Mouse (Mus musculus) MEL (cell line): ENCODE results near the gene Tpp1. TPM values are rescaled to one million over a fixed set of nuclear protein-coding genes. Genes with fewer than 3 reads are reported as not detected.
"Not testable (repeated sequence)": the region's sequence is repeated elsewhere in the genome, so short reads cannot be mapped to it uniquely, and the experiment has no call there.

Source experiments
- DNase-seq: peaks from one replicate; pipeline ENCODE4 v3.0.0; 2011; ENCODE audit warnings: low read depth, low spot score
- H3K27ac ChIP-seq: 2 replicates; pipeline ENCODE4 v1.5.1; 2012; ENCODE audit warnings: low read depth, mild to moderate bottlenecking, control low read depth, low read length, moderate library complexity; ENCODE audit not compliant: control insufficient read depth
- H3K27me3 ChIP-seq, 2 experiments: fragments of 150-350 bp in 1 of 2; sonication (generic) in 1 of 2; 2 replicates each; pipeline ENCODE4 v1.6.1; 2012; ENCODE audit warnings: low read length in 2 of 2, mild to moderate bottlenecking in 2 of 2, improper control_type of control experiment in 1 of 2, moderate library complexity in 1 of 2; ENCODE audit not compliant: insufficient read depth in 2 of 2, control insufficient read depth in 1 of 2
- H3K36me3 ChIP-seq, 2 experiments: 2 replicates each; pipeline ENCODE4 v1.6.1; 2012 to 2014; ENCODE audit warnings: low read length in 2 of 2, improper control_type of control experiment in 1 of 2, inconsistent platforms in 1 of 2, mild to moderate bottlenecking in 1 of 2; ENCODE audit not compliant: insufficient read depth in 2 of 2, control insufficient read depth in 1 of 2
- H3K4me1 ChIP-seq, 2 experiments: fragments of 150-350 bp in 1 of 2; sonication (generic) in 1 of 2; 2 replicates each; pipeline ENCODE4 v1.6.1; 2012; ENCODE audit warnings: low read length in 2 of 2, improper control_type of control experiment in 1 of 2, mild to moderate bottlenecking in 1 of 2; ENCODE audit not compliant: insufficient read depth in 2 of 2, control insufficient read depth in 1 of 2
- H3K4me3 ChIP-seq, 2 experiments: fragments of 150-350 bp in 1 of 2; sonication (generic) in 1 of 2; 2 replicates each; pipeline ENCODE4 v1.5.1; 2012; ENCODE audit warnings: low read depth in 2 of 2, low read length in 2 of 2, mild to moderate bottlenecking in 2 of 2, moderate library complexity in 2 of 2, control low read depth in 1 of 2, improper control_type of control experiment in 1 of 2; ENCODE audit not compliant: control insufficient read depth in 1 of 2, insufficient read depth in 1 of 2
- H3K79me2 ChIP-seq: 2 replicates; pipeline ENCODE4 v1.6.1; 2012; ENCODE audit warnings: mild to moderate bottlenecking, low read length, moderate library complexity; ENCODE audit not compliant: control insufficient read depth, poor library complexity, insufficient read depth
- H3K9ac ChIP-seq: 2 replicates; pipeline ENCODE4 v1.6.1; 2012; ENCODE audit warnings: low read depth, mild to moderate bottlenecking, control low read depth, low read length, moderate library complexity; ENCODE audit not compliant: control insufficient read depth, poor library complexity, severe bottlenecking
- H3K9me3 ChIP-seq: fragments of 150-350 bp; sonication (generic); replicated peaks from 2 replicates; pipeline ENCODE4 v1.6.1; 2012; ENCODE audit warnings: mild to moderate bottlenecking, low read length, improper control_type of control experiment, moderate library complexity; ENCODE audit not compliant: insufficient read depth
- BHLHE40 ChIP-seq: IDR thresholded peaks from 2 replicates; pipeline ENCODE4 v1.6.1; 2012; ENCODE audit warnings: low read depth, mild to moderate bottlenecking, inconsistent platforms, low read length, improper control_type of control experiment, borderline replicate concordance
- CHD1 ChIP-seq: IDR thresholded peaks from 2 replicates; pipeline ENCODE4 v1.6.1; 2012; ENCODE audit warnings: low read depth, mild to moderate bottlenecking, inconsistent platforms, low read length, improper control_type of control experiment
- CHD2 ChIP-seq: IDR thresholded peaks from 2 replicates; pipeline ENCODE4 v1.6.1; 2011; ENCODE audit warnings: low read length, improper control_type of control experiment
- EP300 ChIP-seq, 2 experiments: IDR thresholded peaks; 2 replicates each; pipeline ENCODE4 v1.6.1; 2011; ENCODE audit warnings: improper control_type of control experiment in 2 of 2, low read length in 2 of 2, low read depth in 1 of 2, mild to moderate bottlenecking in 1 of 2
- GATA1 ChIP-seq: IDR thresholded peaks from 2 replicates; pipeline ENCODE4 v1.6.1; 2011; ENCODE audit warnings: low read depth, low read length, improper control_type of control experiment
- HCFC1 ChIP-seq: IDR thresholded peaks from 2 replicates; pipeline ENCODE4 v1.6.1; 2012; ENCODE audit warnings: low read depth, mild to moderate bottlenecking, inconsistent platforms, low read length, improper control_type of control experiment, moderate library complexity
- KAT2A ChIP-seq: conservative IDR thresholded peaks from 2 replicates; pipeline ENCODE4 v1.6.1; 2012; ENCODE audit warnings: low read depth, low read length, improper control_type of control experiment, inconsistent platforms
- MAX ChIP-seq: IDR thresholded peaks from 2 replicates; pipeline ENCODE4 v1.6.1; 2011; ENCODE audit warnings: low read length, improper control_type of control experiment
- MAZ ChIP-seq: IDR thresholded peaks from 2 replicates; pipeline ENCODE4 v1.6.1; 2012; ENCODE audit warnings: low read depth, mild to moderate bottlenecking, inconsistent platforms, low read length, improper control_type of control experiment
- POLR2AphosphoS2 ChIP-seq: IDR thresholded peaks from 2 replicates; pipeline ENCODE4 v1.6.1; 2011; ENCODE audit warnings: low read length, improper control_type of control experiment
- RAD21 ChIP-seq: IDR thresholded peaks from 2 replicates; pipeline ENCODE4 v1.6.1; 2011; ENCODE audit warnings: mild to moderate bottlenecking, low read depth, low read length, improper control_type of control experiment
- TAL1 ChIP-seq: IDR thresholded peaks from 2 replicates; pipeline ENCODE4 v1.6.1; 2012; ENCODE audit warnings: mild to moderate bottlenecking, inconsistent platforms, low read length, moderate library complexity, mixed read lengths
- TBP ChIP-seq: IDR thresholded peaks from 2 replicates; pipeline ENCODE4 v1.8.0; 2011; ENCODE audit warnings: low read depth, low read length, improper control_type of control experiment
- UBTF ChIP-seq: IDR thresholded peaks from 2 replicates; pipeline ENCODE4 v1.6.1; 2012; ENCODE audit warnings: low read depth, mild to moderate bottlenecking, inconsistent platforms, low read length, improper control_type of control experiment, moderate library complexity, borderline replicate concordance; ENCODE audit not compliant: insufficient read depth
- USF1 ChIP-seq: IDR thresholded peaks from 2 replicates; pipeline ENCODE4 v1.6.1; 2014; ENCODE audit warnings: low read depth, mild to moderate bottlenecking, inconsistent platforms, low read length, improper control_type of control experiment, moderate library complexity
- ZKSCAN1 ChIP-seq: IDR thresholded peaks from 2 replicates; pipeline ENCODE4 v1.6.1; 2012; ENCODE audit warnings: low read depth, mild to moderate bottlenecking, inconsistent platforms, low read length, improper control_type of control experiment, moderate library complexity
- ZMIZ1 ChIP-seq: IDR thresholded peaks from 2 replicates; pipeline ENCODE4 v1.6.1; 2012; ENCODE audit warnings: low read depth, mild to moderate bottlenecking, inconsistent platforms, low read length, improper control_type of control experiment, moderate library complexity
- ZNF384 ChIP-seq: IDR thresholded peaks from 2 replicates; pipeline ENCODE4 v1.6.1; 2012; ENCODE audit warnings: low read depth, mild to moderate bottlenecking, inconsistent platforms, low read length, improper control_type of control experiment
- polyA plus RNA-seq, 2 experiments: library from polyadenylated mRNA; stranded (reverse) in 1 of 2; unstranded in 1 of 2; fragments of >175 nt in 1 of 2; fragments of >200 nt in 1 of 2; gene quantifications; 2 replicates each; pipeline versions ENCODE4 v1.2.1 to v1.2.4; 2012; ENCODE audit warnings: low replicate concordance in 2 of 2, low read depth in 1 of 2; ENCODE audit not compliant: insufficient read length in 2 of 2, insufficient read depth in 1 of 2, missing spikeins in 1 of 2
- total RNA-seq: library from RNA; depleted of rRNA; stranded (reverse); fragments of 300-350 nt; gene quantifications from 2 replicates; pipeline ENCODE4 v1.2.3, GENCODE M21; 2012

The Tpp1 gene
- total and polyA plus RNA-seq, 3 experiments: 17.5 to 45.4 TPM; not detected in 1

DNA sequence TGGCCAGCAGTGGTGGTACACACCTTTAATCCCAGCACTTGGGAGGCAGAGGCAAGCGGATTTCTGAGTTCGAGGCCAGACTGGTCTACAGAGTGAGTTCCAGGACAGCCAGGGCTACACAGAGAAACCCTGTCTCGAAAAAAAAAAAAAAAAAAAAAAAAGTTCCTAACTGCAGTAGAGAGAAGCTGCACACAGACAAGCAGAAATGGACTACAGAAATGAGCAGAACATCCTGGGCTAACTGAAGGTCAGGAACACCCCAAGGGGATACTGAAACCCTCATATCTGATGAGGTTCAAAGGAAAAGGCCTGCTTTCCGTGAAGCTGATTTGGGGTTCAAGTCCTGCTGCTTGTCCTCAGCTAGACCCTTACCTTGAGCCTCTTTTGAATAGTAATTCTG, 16.6 kb downstream of the Tpp1 start:
- Histone ChIP-seq H3K27ac (peak overlapping the region; percentile 51), H3K36me3 (peaks cover 8 to 23% of the 10 kb centered on the region in 2 experiments), H3K4me3 (peak overlapping the region; percentile 77 to 88), H3K79me2 (peaks cover 37% of the 10 kb centered on the region), H3K9ac (peak overlapping the region; percentile 96), H3K4me1 (peaks cover 14 to 21% of the 10 kb centered on the region in 2 experiments)
- not testable (repeated sequence) for DNase-seq, H3K9me3 ChIP-seq, H3K27me3 ChIP-seq
- TF ChIP-seq ZNF384: peak; percentile 71

DNA sequence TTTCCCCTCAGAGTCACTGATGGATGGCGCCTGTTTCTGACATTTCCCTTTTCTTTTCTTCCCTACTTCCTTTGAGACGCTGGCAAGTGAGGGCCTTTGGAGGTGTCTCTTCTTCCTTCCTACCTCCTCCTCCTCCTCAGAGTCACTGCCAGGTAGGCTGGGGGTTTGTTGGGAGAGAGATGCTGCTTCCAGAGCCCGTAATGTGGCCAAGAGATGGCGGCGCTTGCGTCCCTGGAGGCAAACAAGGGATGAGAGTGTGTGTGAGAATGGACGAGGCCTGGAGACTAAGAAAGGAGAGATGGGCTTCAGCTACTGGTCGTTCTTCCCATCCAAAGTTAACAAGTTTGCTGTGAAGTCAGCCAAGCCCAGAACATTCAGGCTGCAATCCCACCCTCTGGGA, 17.2 kb downstream of the Tpp1 start:
- no peak overlapping the region for H3K27ac ChIP-seq
- H3K9me3 ChIP-seq: no peaks in the 10 kb centered on the region
- H3K27me3 ChIP-seq: no peaks in the 10 kb centered on the region
- no peak overlapping the region; a peak in 1 of 4 replicates for H3K4me3 ChIP-seq
- TF ChIP-seq HCFC1: no peak
- TF ChIP-seq POLR2AphosphoS2: no peak
- TF ChIP-seq MAZ: no peak
- TF ChIP-seq ZNF384: no peak
- TF ChIP-seq MAX: no peak
- TF ChIP-seq BHLHE40: no peak
- no peak for TF ChIP-seq UBTF
- no peak for TF ChIP-seq TBP
- no peak for TF ChIP-seq KAT2A
- TF ChIP-seq USF1: no peak
- TF ChIP-seq ZMIZ1: no peak
- TF ChIP-seq ZKSCAN1: no peak
- no peak for TF ChIP-seq GATA1
- TF ChIP-seq CHD2: no peak
- no peak for TF ChIP-seq EP300 (IDR thresholded peaks at IDR 0.05; ENCODE audit: low read depth in 1 of 2, low read length in 2 of 2)
- peaks cover 14 to 18% of the 10 kb centered on the region in 2 experiments for H3K4me1 ChIP-seq
- no peak for DNase-seq
- peaks cover 8 to 21% of the 10 kb centered on the region in 2 experiments for H3K36me3 ChIP-seq
- H3K79me2 ChIP-seq: peaks cover 37% of the 10 kb centered on the region
- peak overlapping the region; percentile 96 for H3K9ac ChIP-seq

DNA sequence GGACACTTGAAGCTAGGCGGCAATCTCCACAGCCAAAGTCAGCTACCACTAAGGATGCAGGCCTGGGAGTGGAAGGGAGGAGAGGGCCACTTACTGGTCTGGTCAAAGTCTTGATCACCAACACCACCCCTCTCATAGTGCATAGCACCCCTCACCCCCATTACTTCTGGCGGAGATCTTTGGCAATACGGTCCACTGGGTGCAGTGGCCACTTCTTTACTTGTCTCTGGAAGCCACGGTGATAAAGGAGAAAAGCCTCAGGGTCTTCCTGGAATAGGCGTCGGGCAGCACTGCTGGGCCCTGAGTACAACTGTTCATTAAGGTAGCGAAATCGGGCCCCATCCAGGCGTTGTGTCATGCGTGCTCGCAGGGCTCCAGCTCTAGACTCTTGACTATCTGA, 18.2 kb downstream of the Tpp1 start:
- Histone ChIP-seq H3K27me3 (no peaks in the 10 kb centered on the region), H3K4me1 (peaks cover 9 to 11% of the 10 kb centered on the region in 2 experiments)
- DNase-seq: no peak

More for the DNA sequence above, 18.2 kb downstream of the Tpp1 start:
- Histone ChIP-seq H3K36me3 (peaks cover 8 to 17% of the 10 kb centered on the region in 2 experiments), H3K27ac (no peak overlapping the region), H3K79me2 (peaks cover 36% of the 10 kb centered on the region)
- TF ChIP-seq RAD21 (no peak), ZMIZ1 (no peak), POLR2AphosphoS2 (no peak), CHD1 (no peak), USF1 (no peak), TAL1 (no peak)
- TF ChIP-seq, all 39 proteins: peak for 0
- Histone ChIP-seq H3K9ac (no peak overlapping the region), H3K4me3 (no peak overlapping the region), H3K9me3 (no peaks in the 10 kb centered on the region)
